Mouse (Mus musculus) CH12.LX (cell line): ENCODE results near the gene Arsa.
"Not testable (repeated sequence)": the region's sequence is repeated elsewhere in the genome, so short reads cannot be mapped to it uniquely, and the experiment has no call there.

ENCODE experiments used
- CHD1 ChIP-seq: IDR thresholded peaks from 2 replicates; pipeline ENCODE4 v1.6.1; 2012; ENCODE audit warnings: low read depth, low read length, improper control_type of control experiment, inconsistent platforms
- CHD2 ChIP-seq: IDR thresholded peaks from 2 replicates; pipeline ENCODE4 v1.6.1; 2011; ENCODE audit warnings: low read length, improper control_type of control experiment
- CTCF ChIP-seq, 2 experiments: IDR thresholded peaks in 1 of 2; conservative IDR thresholded peaks in 1 of 2; 2 replicates each; pipeline ENCODE4 v1.5.1; 2011 to 2012; ENCODE audit warnings: low read depth in 2 of 2, low read length in 2 of 2, improper control_type of control experiment in 1 of 2, inconsistent platforms in 1 of 2, mild to moderate bottlenecking in 1 of 2, moderate library complexity in 1 of 2
- HCFC1 ChIP-seq: IDR thresholded peaks from 2 replicates; pipeline ENCODE4 v1.6.1; 2012; ENCODE audit warnings: low read depth, mild to moderate bottlenecking, inconsistent platforms, low read length, improper control_type of control experiment
- MAX ChIP-seq: IDR thresholded peaks from 2 replicates; pipeline ENCODE4 v1.6.1; 2011; ENCODE audit warnings: low read length, improper control_type of control experiment
- MEF2A ChIP-seq: IDR thresholded peaks from 2 replicates; pipeline ENCODE4 v1.6.1; 2014; ENCODE audit warnings: low read depth, mild to moderate bottlenecking, inconsistent platforms, low read length, improper control_type of control experiment, borderline replicate concordance
- MXI1 ChIP-seq: IDR thresholded peaks from 2 replicates; pipeline ENCODE4 v1.6.1; 2011; ENCODE audit warnings: mild to moderate bottlenecking, low read depth, low read length, improper control_type of control experiment
- POLR2A ChIP-seq: IDR thresholded peaks from 2 replicates; pipeline ENCODE4 v1.6.1; 2011; ENCODE audit warnings: low read depth, mild to moderate bottlenecking, improper control_type of control experiment, low read length
- RAD21 ChIP-seq: IDR thresholded peaks from 2 replicates; pipeline ENCODE4 v1.6.1; 2011; ENCODE audit warnings: low read depth, mild to moderate bottlenecking, low read length, improper control_type of control experiment, moderate library complexity
- SIN3A ChIP-seq: IDR thresholded peaks from 2 replicates; pipeline ENCODE4 v1.6.1; 2012; ENCODE audit warnings: low read length, improper control_type of control experiment, inconsistent platforms

- peak in 1 of 2 experiments; percentile 19; a peak in 1 of 4 replicates for TF ChIP-seq CTCF (conservative IDR thresholded peaks at IDR 0.05 in 1 of 2, IDR thresholded peaks at IDR 0.05 in 1 of 2; ENCODE audit: low read depth in 2 of 2, low read length in 2 of 2)
- TF ChIP-seq SIN3A, MAX, RAD21, MXI1, POLR2A, HCFC1, CHD2, CHD1, MEF2A: not testable (repeated sequence)
Measured at GRCm38 (mm10) chr15:89430771-89431170, 46.5 kb downstream of the Arsa start.
